Mouse (Mus musculus) MEL (cell line): ENCODE measurements at regions not wholly inside any gene's neighbourhood (a gene's known extent, or its start where the extent isn't known, plus 50 kb on each side); places are given as distances from the start of the nearest gene placed in this dataset.

ENCODE experiments used
- DNase-seq: peaks from one replicate; pipeline ENCODE4 v3.0.0; 2011; ENCODE audit warnings: low read depth, low spot score
- H3K27ac ChIP-seq: 2 replicates; pipeline ENCODE4 v1.5.1; 2012; ENCODE audit warnings: low read depth, mild to moderate bottlenecking, control low read depth, low read length, moderate library complexity; ENCODE audit not compliant: control insufficient read depth
- H3K27me3 ChIP-seq, 2 experiments: fragments of 150-350 bp in 1 of 2; sonication (generic) in 1 of 2; 2 replicates each; pipeline ENCODE4 v1.6.1; 2012; ENCODE audit warnings: low read length in 2 of 2, mild to moderate bottlenecking in 2 of 2, improper control_type of control experiment in 1 of 2, moderate library complexity in 1 of 2; ENCODE audit not compliant: insufficient read depth in 2 of 2, control insufficient read depth in 1 of 2
- H3K36me3 ChIP-seq, 2 experiments: 2 replicates each; pipeline ENCODE4 v1.6.1; 2012 to 2014; ENCODE audit warnings: low read length in 2 of 2, improper control_type of control experiment in 1 of 2, inconsistent platforms in 1 of 2, mild to moderate bottlenecking in 1 of 2; ENCODE audit not compliant: insufficient read depth in 2 of 2, control insufficient read depth in 1 of 2
- H3K4me1 ChIP-seq, 2 experiments: fragments of 150-350 bp in 1 of 2; sonication (generic) in 1 of 2; 2 replicates each; pipeline ENCODE4 v1.6.1; 2012; ENCODE audit warnings: low read length in 2 of 2, improper control_type of control experiment in 1 of 2, mild to moderate bottlenecking in 1 of 2; ENCODE audit not compliant: insufficient read depth in 2 of 2, control insufficient read depth in 1 of 2
- H3K4me3 ChIP-seq, 2 experiments: fragments of 150-350 bp in 1 of 2; sonication (generic) in 1 of 2; 2 replicates each; pipeline ENCODE4 v1.5.1; 2012; ENCODE audit warnings: low read depth in 2 of 2, low read length in 2 of 2, mild to moderate bottlenecking in 2 of 2, moderate library complexity in 2 of 2, control low read depth in 1 of 2, improper control_type of control experiment in 1 of 2; ENCODE audit not compliant: control insufficient read depth in 1 of 2, insufficient read depth in 1 of 2
- H3K79me2 ChIP-seq: 2 replicates; pipeline ENCODE4 v1.6.1; 2012; ENCODE audit warnings: mild to moderate bottlenecking, low read length, moderate library complexity; ENCODE audit not compliant: control insufficient read depth, poor library complexity, insufficient read depth
- H3K9ac ChIP-seq: 2 replicates; pipeline ENCODE4 v1.6.1; 2012; ENCODE audit warnings: low read depth, mild to moderate bottlenecking, control low read depth, low read length, moderate library complexity; ENCODE audit not compliant: control insufficient read depth, poor library complexity, severe bottlenecking
- H3K9me3 ChIP-seq: fragments of 150-350 bp; sonication (generic); replicated peaks from 2 replicates; pipeline ENCODE4 v1.6.1; 2012; ENCODE audit warnings: mild to moderate bottlenecking, low read length, improper control_type of control experiment, moderate library complexity; ENCODE audit not compliant: insufficient read depth
- CHD1 ChIP-seq: IDR thresholded peaks from 2 replicates; pipeline ENCODE4 v1.6.1; 2012; ENCODE audit warnings: low read depth, mild to moderate bottlenecking, inconsistent platforms, low read length, improper control_type of control experiment
- CHD2 ChIP-seq: IDR thresholded peaks from 2 replicates; pipeline ENCODE4 v1.6.1; 2011; ENCODE audit warnings: low read length, improper control_type of control experiment
- CTCF ChIP-seq, 3 experiments: IDR thresholded peaks in 2 of 3; conservative IDR thresholded peaks in 1 of 3; 2 replicates each; pipeline ENCODE4 v1.5.1; 2011 to 2012; ENCODE audit warnings: low read length in 3 of 3, low read depth in 2 of 3, mild to moderate bottlenecking in 2 of 3, improper control_type of control experiment in 1 of 3, inconsistent platforms in 1 of 3, mixed read lengths in 1 of 3, moderate library complexity in 1 of 3; ENCODE audit not compliant: control insufficient read depth in 1 of 3, insufficient read depth in 1 of 3, poor library complexity in 1 of 3, severe bottlenecking in 1 of 3
- E2F4 ChIP-seq: IDR thresholded peaks from 2 replicates; pipeline ENCODE4 v1.6.1; 2011; ENCODE audit warnings: low read depth, low read length, improper control_type of control experiment, borderline replicate concordance
- ELF1 ChIP-seq: IDR thresholded peaks from 2 replicates; pipeline ENCODE4 v1.6.1; 2014; ENCODE audit warnings: low read depth, mild to moderate bottlenecking, inconsistent platforms, low read length, improper control_type of control experiment, moderate library complexity
- EP300 ChIP-seq, 2 experiments: IDR thresholded peaks; 2 replicates each; pipeline ENCODE4 v1.6.1; 2011; ENCODE audit warnings: improper control_type of control experiment in 2 of 2, low read length in 2 of 2, low read depth in 1 of 2, mild to moderate bottlenecking in 1 of 2
- ETS1 ChIP-seq: IDR thresholded peaks from 2 replicates; pipeline ENCODE4 v1.6.1; 2012; ENCODE audit warnings: low read depth, mild to moderate bottlenecking, inconsistent platforms, low read length, improper control_type of control experiment, moderate library complexity
- GABPA ChIP-seq: IDR thresholded peaks from 2 replicates; pipeline ENCODE4 v1.6.1; 2012; ENCODE audit warnings: low read depth, mild to moderate bottlenecking, inconsistent platforms, low read length, improper control_type of control experiment, moderate library complexity
- HCFC1 ChIP-seq: IDR thresholded peaks from 2 replicates; pipeline ENCODE4 v1.6.1; 2012; ENCODE audit warnings: low read depth, mild to moderate bottlenecking, inconsistent platforms, low read length, improper control_type of control experiment, moderate library complexity
- JUND ChIP-seq: IDR thresholded peaks from 2 replicates; pipeline ENCODE4 v1.6.1; 2011; ENCODE audit warnings: low read depth, mild to moderate bottlenecking, improper control_type of control experiment, low read length
- MAFK ChIP-seq: IDR thresholded peaks from 2 replicates; pipeline ENCODE4 v1.6.1; 2011; ENCODE audit warnings: low read depth, mild to moderate bottlenecking, low read length, improper control_type of control experiment, borderline replicate concordance
- MAX ChIP-seq: IDR thresholded peaks from 2 replicates; pipeline ENCODE4 v1.6.1; 2011; ENCODE audit warnings: low read length, improper control_type of control experiment
- MAZ ChIP-seq: IDR thresholded peaks from 2 replicates; pipeline ENCODE4 v1.6.1; 2012; ENCODE audit warnings: low read depth, mild to moderate bottlenecking, inconsistent platforms, low read length, improper control_type of control experiment
- MEF2A ChIP-seq: IDR thresholded peaks from 2 replicates; pipeline ENCODE4 v1.6.1; 2014; ENCODE audit warnings: low read depth, mild to moderate bottlenecking, inconsistent platforms, low read length, improper control_type of control experiment; ENCODE audit not compliant: poor library complexity, insufficient replicate concordance, severe bottlenecking; ENCODE audit errors: extremely low read depth
- MXI1 ChIP-seq: IDR thresholded peaks from 2 replicates; pipeline ENCODE4 v1.6.1; 2011; ENCODE audit warnings: mild to moderate bottlenecking, low read depth, low read length, improper control_type of control experiment
- MYB ChIP-seq: IDR thresholded peaks from 2 replicates; pipeline ENCODE4 v1.6.1; 2011; ENCODE audit warnings: mild to moderate bottlenecking, low read depth, low read length, improper control_type of control experiment
- NRF1 ChIP-seq: IDR thresholded peaks from 2 replicates; pipeline ENCODE4 v1.6.1; 2014; ENCODE audit warnings: low read depth, mild to moderate bottlenecking, inconsistent platforms, low read length, improper control_type of control experiment, moderate library complexity; ENCODE audit not compliant: poor library complexity, insufficient read depth, severe bottlenecking
- POLR2A ChIP-seq, 2 experiments: IDR thresholded peaks; 2 replicates each; pipeline ENCODE4 v1.6.1; 2011 to 2012; ENCODE audit warnings: low read length in 2 of 2, mild to moderate bottlenecking in 2 of 2, control low read depth in 1 of 2, improper control_type of control experiment in 1 of 2, low read depth in 1 of 2, moderate library complexity in 1 of 2; ENCODE audit not compliant: control insufficient read depth in 1 of 2, insufficient read depth in 1 of 2, poor library complexity in 1 of 2
- RAD21 ChIP-seq: IDR thresholded peaks from 2 replicates; pipeline ENCODE4 v1.6.1; 2011; ENCODE audit warnings: mild to moderate bottlenecking, low read depth, low read length, improper control_type of control experiment
- SIN3A ChIP-seq: IDR thresholded peaks from 2 replicates; pipeline ENCODE4 v1.6.1; 2012; ENCODE audit warnings: low read length, improper control_type of control experiment, inconsistent platforms
- SMC3 ChIP-seq: IDR thresholded peaks from 2 replicates; pipeline ENCODE4 v1.6.1; 2011; ENCODE audit warnings: low read depth, low read length, improper control_type of control experiment
- TAL1 ChIP-seq: IDR thresholded peaks from 2 replicates; pipeline ENCODE4 v1.6.1; 2012; ENCODE audit warnings: mild to moderate bottlenecking, inconsistent platforms, low read length, moderate library complexity, mixed read lengths
- TCF12 ChIP-seq: IDR thresholded peaks from 2 replicates; pipeline ENCODE4 v1.6.1; 2014; ENCODE audit warnings: low read depth, mild to moderate bottlenecking, inconsistent platforms, low read length, improper control_type of control experiment, moderate library complexity
- UBTF ChIP-seq: IDR thresholded peaks from 2 replicates; pipeline ENCODE4 v1.6.1; 2012; ENCODE audit warnings: low read depth, mild to moderate bottlenecking, inconsistent platforms, low read length, improper control_type of control experiment, moderate library complexity, borderline replicate concordance; ENCODE audit not compliant: insufficient read depth
- USF1 ChIP-seq: IDR thresholded peaks from 2 replicates; pipeline ENCODE4 v1.6.1; 2014; ENCODE audit warnings: low read depth, mild to moderate bottlenecking, inconsistent platforms, low read length, improper control_type of control experiment, moderate library complexity
- ZC3H11A ChIP-seq: IDR thresholded peaks from 2 replicates; pipeline ENCODE4 v1.6.1; 2012; ENCODE audit warnings: low read depth, mild to moderate bottlenecking, inconsistent platforms, low read length, improper control_type of control experiment
- ZNF384 ChIP-seq: IDR thresholded peaks from 2 replicates; pipeline ENCODE4 v1.6.1; 2012; ENCODE audit warnings: low read depth, mild to moderate bottlenecking, inconsistent platforms, low read length, improper control_type of control experiment

DNA sequence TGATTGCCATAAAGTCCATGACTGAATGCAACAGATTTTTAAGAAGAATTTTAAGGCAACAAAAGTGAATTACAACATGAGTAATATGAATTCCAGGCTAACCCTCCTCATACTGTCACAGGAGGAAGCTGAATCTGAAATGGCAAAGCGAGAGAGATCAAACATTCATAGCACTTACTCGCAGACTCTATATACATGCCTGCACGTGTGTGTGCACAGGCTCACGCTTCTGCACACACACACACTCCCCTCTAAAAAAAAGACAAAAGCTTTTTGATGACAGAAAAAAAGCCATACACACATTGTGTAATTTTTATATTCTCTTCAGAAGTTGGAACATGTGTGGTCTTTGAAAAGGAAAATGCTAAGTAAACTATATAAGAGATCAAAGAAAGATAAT, 391.1 kb upstream of the Xrcc4 start:
- no peaks in the 10 kb centered on the region for H3K9me3 ChIP-seq
- no peak for DNase-seq
- no peak for TF ChIP-seq CTCF (IDR thresholded peaks at IDR 0.05 in 2 of 3, conservative IDR thresholded peaks at IDR 0.05 in 1 of 3; ENCODE audit: control insufficient read depth in 1 of 3, insufficient read depth in 1 of 3, low read depth in 2 of 3, low read length in 3 of 3, poor library complexity in 1 of 3, severe bottlenecking in 1 of 3)
- no peak for TF ChIP-seq ETS1
- TF ChIP-seq ELF1 = no peak
- no peak for TF ChIP-seq CHD1
- no peak for TF ChIP-seq MEF2A
- no peak for TF ChIP-seq MXI1
- no peak for TF ChIP-seq MAFK
- no peak for TF ChIP-seq TCF12
- TF ChIP-seq TAL1 = no peak
- no peak for TF ChIP-seq ZC3H11A
- no peak for TF ChIP-seq NRF1
- no peak for TF ChIP-seq UBTF
- TF ChIP-seq EP300 (IDR thresholded peaks at IDR 0.05; ENCODE audit: low read depth in 1 of 2, low read length in 2 of 2) = no peak
- TF ChIP-seq POLR2A (IDR thresholded peaks at IDR 0.05; ENCODE audit: control insufficient read depth in 1 of 2, insufficient read depth in 1 of 2, low read depth in 1 of 2, low read length in 2 of 2, poor library complexity in 1 of 2) = no peak
- no peak for TF ChIP-seq MAX
- TF ChIP-seq JUND = no peak
- TF ChIP-seq MYB = no peak
- no peak for TF ChIP-seq SIN3A
- no peak for TF ChIP-seq E2F4
- TF ChIP-seq USF1 = no peak

DNA sequence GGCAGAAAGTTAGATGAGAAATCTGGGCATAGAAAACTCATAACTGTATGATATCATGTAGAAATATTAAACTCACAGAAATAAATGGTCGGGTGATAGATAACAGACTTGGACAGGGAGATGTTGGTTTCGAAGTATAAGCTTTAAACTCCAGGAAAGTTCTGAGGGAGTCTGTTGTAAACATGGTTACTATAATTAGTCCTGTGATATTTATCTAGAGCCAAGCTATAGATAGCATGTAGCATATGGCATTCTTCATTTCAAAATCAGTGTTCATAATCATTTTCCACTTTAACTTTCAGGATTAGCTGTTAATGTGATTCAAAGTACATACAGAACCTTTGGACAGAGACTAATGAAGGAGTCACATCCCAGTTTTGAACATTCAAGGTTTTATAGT, 387.5 kb upstream of the Xrcc4 start:
- no peak overlapping the region for H3K9ac ChIP-seq
- no peaks in the 10 kb centered on the region for H3K36me3 ChIP-seq
- DNase-seq = no peak
- H3K27ac ChIP-seq = no peak overlapping the region
- H3K27me3 ChIP-seq = no peaks in the 10 kb centered on the region
- no peaks in the 10 kb centered on the region for H3K4me1 ChIP-seq
- no peaks in the 10 kb centered on the region for H3K79me2 ChIP-seq
- no peak for TF ChIP-seq TAL1
- no peak for TF ChIP-seq HCFC1
- TF ChIP-seq SMC3 = no peak
- TF ChIP-seq CHD2 = no peak
- TF ChIP-seq ETS1 = no peak
- no peak for TF ChIP-seq RAD21
- TF ChIP-seq ELF1 = no peak
- TF ChIP-seq MAX = no peak
- TF ChIP-seq MAZ = no peak
- TF ChIP-seq ZNF384 = no peak
- TF ChIP-seq SIN3A = no peak
- no peak for TF ChIP-seq MXI1
- TF ChIP-seq UBTF = no peak
- TF ChIP-seq MEF2A = no peak
- no peak for TF ChIP-seq CHD1
- no peak for TF ChIP-seq GABPA
- H3K9me3 ChIP-seq = no peaks in the 10 kb centered on the region
- H3K4me3 ChIP-seq = no peak overlapping the region

More for the DNA sequence above, 391.1 kb upstream of the Xrcc4 start:
- Histone ChIP-seq H3K36me3 (no peaks in the 10 kb centered on the region), H3K27me3 (no peaks in the 10 kb centered on the region), H3K27ac (no peak overlapping the region), H3K79me2 (no peaks in the 10 kb centered on the region), H3K9ac (no peak overlapping the region), H3K4me1 (no peaks in the 10 kb centered on the region), H3K4me3 (no peak overlapping the region)
